Comparison of ENCODE assay signal across 17 mouse cellular contexts in the genomic region with DNA sequence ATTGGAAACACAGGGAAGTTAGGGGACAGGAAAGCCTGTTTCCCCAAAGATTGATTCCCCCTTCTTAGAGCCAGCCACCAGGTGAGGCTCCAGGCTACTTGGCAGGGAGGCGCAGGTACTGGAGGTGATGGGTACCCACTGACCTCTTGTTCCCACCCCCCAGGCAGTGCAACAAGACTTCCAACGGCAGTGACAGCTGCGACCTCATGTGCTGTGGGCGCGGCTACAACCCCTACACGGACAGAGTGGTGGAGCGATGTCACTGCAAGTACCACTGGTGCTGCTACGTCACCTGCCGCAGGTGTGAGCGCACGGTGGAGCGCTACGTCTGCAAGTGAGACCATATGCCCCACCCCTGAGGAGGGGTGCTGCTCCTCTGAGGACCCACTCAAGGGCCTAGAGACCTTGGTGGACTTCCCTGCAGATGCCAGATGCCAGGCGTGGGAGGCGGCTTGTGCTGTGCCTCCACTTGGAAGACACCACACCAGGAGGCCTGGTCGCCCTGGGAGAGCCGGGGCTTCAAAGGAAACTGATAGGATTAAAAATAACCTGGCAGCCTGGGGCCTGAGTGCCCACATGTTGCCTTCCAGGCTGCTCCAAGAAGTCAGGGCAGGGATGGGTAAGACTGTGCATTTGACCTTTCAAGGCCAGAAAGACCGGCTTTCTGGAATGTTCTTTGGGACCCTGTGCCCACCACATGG. TPM values are rescaled to one million over a fixed set of nuclear protein-coding genes. Genes with fewer than 3 reads are reported as not detected.
"Had no signal": no experiment of that assay in that cellular context is flagged by ENCODE, and none has a peak within 500 bp of the region (broad histone marks: within the 10 kb centered on the region; RNA-seq: fewer than 3 reads in every experiment).

No protein-coding gene starts in this region.

- H3K27ac ChIP-seq: kidney, embryonic 15.5 days; limb, embryonic 12.5 days; liver, embryonic 13.5 days; lung, embryonic 15.5 days; macrophage; midbrain, embryonic 13.5 days; neural tube, embryonic 15.5 days had no signal

- H3K36me3 ChIP-seq: liver, embryonic 13.5 days; midbrain, embryonic 13.5 days; neural tube, embryonic 15.5 days had no signal

- ATAC-seq: liver, postnatal 0 days; midbrain, embryonic 13.5 days had no signal

- H3K27me3 ChIP-seq: kidney, embryonic 15.5 days; liver, embryonic 13.5 days; lung, embryonic 15.5 days; midbrain, embryonic 13.5 days; neural tube, embryonic 15.5 days had no signal

- H3K4me3 ChIP-seq: kidney, embryonic 15.5 days; limb, embryonic 12.5 days; liver, embryonic 13.5 days; lung, embryonic 15.5 days; midbrain, embryonic 13.5 days; neural tube, embryonic 15.5 days had no signal

- H3K9ac ChIP-seq: kidney, embryonic 15.5 days; limb, embryonic 12.5 days; liver, embryonic 13.5 days; liver, postnatal 0 days; lung, embryonic 15.5 days; midbrain, embryonic 13.5 days; neural tube, embryonic 15.5 days had no signal

- DNase-seq: kidney, postnatal 14 days; layer of hippocampus, adult 9-11 months; layer of hippocampus, postnatal 36 days; liver; liver, embryonic 13.5 days; liver, postnatal 0 days; lung, postnatal 14 days; retina, postnatal 1 day; right cerebral cortex, postnatal 14 days; thymus, adult 18-20 months; thymus, postnatal 14 days had no signal

- H3K4me2 ChIP-seq: kidney, embryonic 15.5 days; limb, embryonic 12.5 days; liver, embryonic 13.5 days; lung, embryonic 15.5 days; midbrain, embryonic 13.5 days; neural tube, embryonic 15.5 days had no signal

- H3K9me3 ChIP-seq: kidney, embryonic 15.5 days; limb, embryonic 12.5 days; liver, embryonic 13.5 days; lung, embryonic 15.5 days; midbrain, embryonic 13.5 days; neural tube, embryonic 15.5 days had no signal

RNA-seq across cellular contexts. Expression of gene Wnt11, which starts 18.2 kb away (rescaled TPM):
- polyA plus RNA-seq: macrophage had no signal
